Mouse (Mus musculus) gastrocnemius, adult 8-10 months (tissue): Measurements from ENCODE around the gene Ces2a. TPM values are rescaled to one million over a fixed set of nuclear protein-coding genes. Genes with fewer than 3 reads are reported as not detected.

Source experiments
- DNase-seq, 2 experiments: peaks; one replicate each; pipeline ENCODE4 v3.0.0; 2022; ENCODE audit warnings: low spot score in 2 of 2
- microRNA-seq: library from miRNA; unstranded; fragments of <30 nt; microRNA quantifications from one replicate; pipeline ENCODE4 v1.2.0, GENCODE M21; 2022
- total RNA-seq, 4 experiments: library from RNA; stranded (reverse); gene quantifications; 2 replicates each; pipeline ENCODE4 v1.2.4; 2022

Gene Ces2a
- not detected for total RNA-seq

DNA sequence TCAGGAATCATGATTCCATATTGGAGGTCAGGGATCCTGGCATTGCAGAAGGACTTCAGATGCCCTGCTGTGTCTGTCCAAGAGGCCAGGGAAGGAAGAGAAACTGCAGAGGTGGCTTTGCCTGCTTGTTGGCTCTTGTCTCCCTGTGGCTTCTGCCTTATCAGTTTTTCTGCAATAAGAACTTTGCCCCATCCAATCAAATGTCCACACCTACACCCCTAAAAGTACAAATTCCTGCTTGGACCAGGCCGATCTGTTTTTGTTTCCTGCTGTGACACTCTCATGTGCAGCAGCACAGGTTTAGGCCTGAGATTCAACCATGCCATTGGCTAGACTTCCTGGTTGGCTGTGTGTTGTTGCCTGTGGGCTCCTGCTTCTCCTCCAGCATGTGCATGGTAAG lies at the start of gene Ces2a:
Gene Ces2a, plus strand, starts transcription at position 251 of the 400 bp plus-strand sequence.
- DNase-seq: no peak

DNA sequence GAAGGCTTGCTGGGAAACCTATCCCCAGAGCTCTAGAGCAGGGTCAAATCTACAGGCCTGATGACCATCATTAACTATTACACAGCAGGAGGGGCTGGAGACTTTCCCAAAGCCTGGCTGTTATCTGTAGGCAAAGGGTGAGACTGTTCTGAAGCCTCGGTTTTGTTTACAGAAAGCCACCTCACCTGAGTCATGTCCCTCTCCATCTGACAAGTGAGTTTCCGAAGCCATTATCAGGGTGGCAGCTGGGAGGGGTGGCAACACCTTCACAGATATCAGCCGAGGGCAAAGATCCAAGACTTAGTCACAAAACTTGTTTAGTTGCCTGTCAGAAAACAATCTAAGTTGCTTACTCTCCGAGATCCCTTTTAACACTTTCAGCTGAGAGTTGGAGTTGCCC lies 45.4 kb upstream of the Ces2a start:
- no peak for DNase-seq

DNA sequence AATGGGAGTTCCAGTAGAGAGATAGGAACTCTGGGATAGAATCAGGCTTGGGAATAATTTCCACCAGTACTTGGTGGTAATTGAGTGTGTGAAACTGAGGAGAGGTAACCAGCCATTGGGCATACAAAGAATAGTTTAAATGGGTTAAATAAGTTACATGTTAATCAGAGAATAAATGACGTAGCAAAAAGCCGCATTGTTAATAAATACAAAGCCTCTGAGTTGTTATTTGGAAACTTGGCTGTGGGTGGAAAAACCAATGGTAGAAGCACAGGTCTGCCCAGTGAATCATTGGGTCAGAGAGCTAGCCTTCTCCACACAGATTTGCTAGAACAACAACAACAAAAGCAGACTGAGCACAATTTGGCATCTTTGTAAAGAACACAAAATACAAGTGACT lies 35.2 kb upstream of the Ces2a start:
- no peak for DNase-seq

DNA sequence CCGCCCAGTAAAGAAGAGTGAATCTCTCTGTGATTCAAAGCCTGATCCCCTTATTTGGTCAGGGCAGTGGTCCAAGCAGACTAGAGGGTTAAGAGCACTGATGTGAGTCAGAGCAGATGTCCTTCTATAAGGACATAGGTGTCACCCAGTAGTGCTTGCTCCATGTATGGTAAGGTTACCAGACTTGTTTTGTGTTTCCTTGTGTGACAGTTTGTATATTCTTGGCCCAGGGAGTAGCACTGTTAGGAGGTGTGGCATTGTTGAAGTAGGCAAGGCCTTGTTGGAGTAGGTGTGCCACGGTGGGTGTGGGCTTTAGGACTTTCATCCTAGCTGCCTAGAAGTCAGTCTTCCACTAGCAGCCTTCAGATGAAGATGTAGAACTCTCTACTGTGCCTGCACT lies 31.9 kb upstream of the Ces2a start:
- no peak for DNase-seq

DNA sequence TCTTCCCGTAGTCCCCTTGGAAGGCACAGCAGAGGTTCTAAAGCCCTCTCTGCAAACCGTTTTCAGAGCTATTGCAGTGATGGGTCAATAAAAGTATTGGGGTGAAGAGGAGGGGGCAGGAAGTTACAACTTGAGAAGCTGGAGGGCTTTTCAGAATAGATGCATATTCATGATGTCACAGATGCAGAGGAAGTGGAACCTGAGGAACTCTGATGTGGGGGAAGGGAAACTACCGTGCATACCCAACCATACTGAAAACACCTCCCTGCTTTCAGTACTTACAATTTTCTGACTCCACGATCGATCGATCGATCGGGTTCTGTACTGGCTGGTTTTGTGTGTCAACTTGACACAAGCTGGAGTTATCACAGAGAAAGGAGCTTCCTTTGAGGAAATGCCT lies 12.6 kb upstream of the Ces2a start:
- no peak for DNase-seq

DNA sequence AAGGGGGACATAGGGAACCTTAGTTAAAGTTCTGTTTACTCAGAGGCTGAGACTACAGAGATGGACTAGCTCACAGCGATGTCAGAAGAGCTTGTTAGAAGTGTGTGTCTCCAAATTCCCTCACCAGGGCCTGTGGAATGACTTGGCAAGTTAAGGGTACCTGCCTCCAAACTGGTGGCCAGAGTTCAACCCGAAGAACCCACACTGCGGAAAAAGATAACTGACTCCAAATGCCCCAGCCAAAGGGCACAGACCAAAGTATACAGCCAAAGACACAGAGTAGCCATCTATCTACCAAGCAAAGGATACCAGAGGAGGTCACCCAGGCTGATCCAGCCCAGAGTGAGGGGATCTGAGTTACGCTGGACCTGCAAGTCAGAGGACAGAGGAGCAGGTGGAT lies 2.4 kb upstream of the Ces2a start:
- DNase-seq: no peak

DNA sequence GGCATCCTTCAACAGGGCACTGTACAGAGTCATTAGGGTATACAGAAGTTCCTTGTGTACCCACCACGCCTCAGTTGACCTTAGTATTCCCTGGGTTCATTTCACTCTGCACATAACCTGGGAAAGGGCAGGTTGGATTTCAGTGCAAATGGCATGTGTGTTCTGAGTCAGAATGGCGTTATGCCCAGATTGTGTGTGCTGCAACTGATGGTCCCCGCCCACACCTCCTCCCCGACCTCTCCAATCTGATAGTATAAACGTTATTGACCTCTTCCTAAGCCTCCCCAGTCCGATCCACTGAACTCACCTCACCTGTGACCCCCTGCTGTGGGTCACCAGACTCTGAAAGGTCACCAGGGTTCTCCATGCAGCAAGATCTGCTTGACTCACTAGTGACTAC lies 1.8 kb upstream of the Ces2a start:
- no peak for DNase-seq

DNA sequence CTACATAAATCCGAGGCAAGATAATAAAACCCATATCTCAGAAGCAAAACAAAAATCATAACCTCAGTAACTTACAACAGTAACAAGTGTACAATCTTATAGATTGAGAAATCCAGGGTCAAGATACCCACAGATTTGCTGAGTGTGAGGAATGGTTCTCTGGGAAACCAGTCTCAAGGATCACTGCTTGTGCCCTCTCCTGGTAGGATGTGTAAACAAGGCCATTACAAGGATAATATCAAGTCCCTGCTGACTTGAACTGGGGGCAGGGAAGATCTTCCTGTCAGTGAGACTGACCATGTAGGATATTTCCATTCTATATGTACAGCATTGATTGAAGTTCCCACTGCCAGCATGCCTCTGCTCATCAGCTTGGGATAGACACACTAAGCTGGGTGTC lies 8.2 kb downstream of the Ces2a start:
- no peak for DNase-seq

DNA sequence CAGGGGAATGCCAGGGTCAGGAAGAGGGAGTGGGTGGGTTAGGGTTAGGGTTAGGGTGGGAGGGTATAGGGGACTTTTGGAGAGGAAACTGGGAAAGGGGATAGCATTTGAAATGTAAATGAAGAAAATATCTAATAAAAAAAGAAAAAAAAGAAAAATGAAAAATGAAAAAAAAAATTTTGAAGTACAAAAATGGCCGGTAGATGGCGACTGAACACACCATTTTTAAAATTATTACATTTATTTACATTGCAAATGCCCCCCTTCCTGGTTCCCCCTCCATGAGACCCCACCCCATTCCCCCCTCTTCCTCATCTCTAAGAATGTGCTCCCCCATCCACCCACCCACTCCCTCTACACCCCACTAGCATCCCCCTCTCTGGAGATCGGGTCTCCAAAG lies 9.6 kb downstream of the Ces2a start:
- DNase-seq: no peak

DNA sequence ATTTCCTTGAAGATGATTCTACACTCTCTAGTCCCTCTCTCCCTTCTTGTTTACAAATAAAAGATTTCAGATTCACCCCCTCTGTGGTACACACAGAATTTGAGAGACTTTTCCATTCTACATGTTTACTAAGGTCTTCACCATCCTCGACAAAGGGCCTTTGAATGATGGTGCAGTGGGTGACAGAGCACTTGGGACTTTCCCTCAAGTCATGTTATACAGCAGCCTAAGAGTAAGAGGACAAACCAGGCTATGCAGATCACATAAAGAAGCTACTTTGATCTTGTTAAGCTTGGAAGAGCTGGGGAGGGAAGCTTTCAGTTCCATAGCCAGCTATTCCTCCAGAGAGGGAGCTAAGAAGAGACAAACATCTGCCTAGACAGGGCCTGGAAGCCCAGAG lies 19.0 kb downstream of the Ces2a start:
- DNase-seq: no peak

DNA sequence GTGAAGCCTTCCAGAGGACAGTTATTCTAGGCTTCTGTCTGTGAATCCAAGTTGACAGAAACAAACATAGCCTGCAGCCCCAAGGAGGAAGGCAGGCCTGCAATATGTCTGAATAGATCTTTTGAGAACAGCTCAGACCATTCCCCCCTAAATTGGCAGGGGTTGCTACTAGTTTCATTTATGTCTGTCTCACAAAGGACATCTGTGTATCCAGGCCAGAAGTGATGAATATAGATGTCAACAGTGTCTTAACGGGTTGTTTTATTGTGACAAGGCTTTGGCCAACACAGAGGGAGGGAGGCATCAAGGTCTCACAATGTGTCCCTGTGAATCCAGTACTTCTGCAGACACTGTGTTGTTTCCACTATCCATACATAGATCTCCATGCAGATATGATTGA lies 23.8 kb downstream of the Ces2a start:
- no peak for DNase-seq

DNA sequence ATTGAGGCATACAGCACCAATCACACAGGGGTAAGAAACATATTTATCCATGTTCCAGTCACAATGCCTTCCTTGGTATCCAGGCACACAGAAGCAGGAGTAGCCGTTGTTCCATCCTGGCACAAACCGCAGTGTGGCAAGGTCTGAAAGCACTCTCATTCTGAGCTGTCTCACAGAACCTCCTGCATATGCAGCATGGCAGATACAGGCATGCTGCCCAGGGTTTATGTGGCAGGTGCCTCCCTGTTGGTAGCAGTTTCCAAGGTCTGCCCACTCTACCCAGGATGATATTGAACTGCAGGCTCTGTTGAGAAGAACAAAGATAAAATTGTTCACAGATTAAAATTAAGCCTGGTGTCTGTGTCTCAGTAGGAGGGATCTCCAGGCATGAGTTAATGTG lies 24.4 kb downstream of the Ces2a start:
- DNase-seq: no peak

DNA sequence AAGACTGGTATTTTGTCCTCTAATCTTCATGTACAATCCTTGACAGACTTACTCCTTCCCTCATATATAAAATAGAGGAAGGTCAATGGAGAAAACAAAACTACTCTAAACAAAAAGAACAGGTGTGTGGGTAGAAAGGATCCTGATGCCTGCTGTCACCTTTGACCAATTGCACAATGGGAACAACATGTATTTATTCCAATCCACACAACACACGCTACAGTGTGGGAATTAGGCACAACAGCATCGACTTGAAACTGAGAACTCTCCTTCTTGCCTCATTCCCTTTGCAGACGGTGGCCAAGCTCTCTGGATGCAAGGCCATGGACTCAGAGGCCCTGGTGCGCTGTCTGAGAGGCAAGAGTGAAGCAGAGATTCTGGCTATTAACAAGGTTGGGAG lies 27.3 kb downstream of the Ces2a start:
- DNase-seq: no peak

DNA sequence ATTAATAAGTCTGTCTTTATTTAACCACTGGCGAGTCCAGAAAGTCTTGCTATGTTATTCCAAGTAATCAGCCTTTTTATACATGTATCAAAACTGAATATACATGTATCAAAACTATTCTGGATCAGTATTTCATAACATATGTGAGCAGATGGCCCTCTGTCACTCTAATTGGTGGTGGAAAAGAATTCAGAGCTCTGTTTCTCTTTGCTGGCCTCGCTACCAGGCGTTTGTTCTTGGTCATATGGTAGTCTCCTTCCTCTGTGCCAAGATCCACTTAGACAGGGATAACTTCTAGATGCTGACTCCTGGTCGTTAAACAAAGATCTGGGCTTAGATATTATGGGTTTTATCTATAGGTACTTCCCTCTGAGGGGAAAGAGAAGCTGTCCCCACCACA lies 32.7 kb downstream of the Ces2a start:
- no peak for DNase-seq

DNA sequence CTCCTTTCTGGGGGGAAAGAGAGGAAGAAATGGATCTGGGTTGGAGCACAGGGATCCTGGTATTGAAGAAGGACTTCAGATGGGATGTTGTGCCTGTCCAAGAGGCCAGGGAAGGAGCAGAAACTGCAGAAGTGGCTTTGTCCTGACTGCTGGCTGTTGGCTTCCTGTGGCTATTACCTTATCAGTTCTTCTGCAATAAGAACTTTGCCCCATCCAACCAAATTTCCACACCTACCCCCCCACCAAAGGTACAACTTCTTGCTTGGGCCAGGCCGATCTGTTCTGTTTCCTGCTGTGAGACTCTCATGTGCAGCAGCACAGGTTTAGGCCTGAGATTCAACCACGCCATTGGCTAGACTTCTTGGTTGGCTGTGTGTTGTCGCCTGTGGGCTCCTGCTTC lies 36.6 kb downstream of the Ces2a start:
- DNase-seq: no peak

DNA sequence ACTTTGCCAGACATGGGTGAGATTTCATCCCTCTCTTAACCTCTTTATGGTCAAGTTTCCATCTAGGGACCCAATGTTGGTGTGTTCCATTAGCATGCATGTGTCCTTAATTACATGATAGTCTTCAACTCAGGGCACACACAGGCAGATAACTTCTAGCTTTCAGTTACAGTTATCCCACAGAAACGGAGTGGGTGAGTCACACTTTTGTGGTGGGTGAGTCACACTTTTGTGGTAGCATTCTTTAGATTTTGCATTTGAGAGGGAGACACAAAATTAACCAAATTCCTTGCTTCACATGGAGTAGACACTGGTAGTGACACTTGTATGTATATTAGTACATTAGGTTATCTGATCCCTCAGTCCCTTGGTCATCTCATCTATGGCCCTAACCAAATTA lies 53.2 kb downstream of the Ces2a start:
- no peak for DNase-seq

DNA sequence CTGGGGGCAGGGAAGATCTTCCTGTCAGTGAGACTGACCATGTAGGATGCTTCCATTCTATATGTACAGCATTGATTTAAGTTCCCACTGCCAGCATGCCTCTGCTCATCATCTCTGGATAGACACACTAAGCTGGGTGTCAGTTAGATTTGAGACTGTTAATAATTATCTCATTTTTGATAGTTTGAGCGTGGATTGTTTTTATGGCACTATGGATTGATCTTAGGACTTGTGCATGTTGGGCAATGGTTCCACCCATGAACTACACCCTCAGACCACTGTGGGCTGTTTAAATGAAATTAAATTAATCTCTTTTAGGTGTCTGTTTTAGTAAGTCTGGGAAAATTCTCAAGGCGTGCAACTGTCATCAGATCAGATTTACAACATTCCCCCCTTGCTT lies 55.1 kb downstream of the Ces2a start:
- no peak for DNase-seq

DNA sequence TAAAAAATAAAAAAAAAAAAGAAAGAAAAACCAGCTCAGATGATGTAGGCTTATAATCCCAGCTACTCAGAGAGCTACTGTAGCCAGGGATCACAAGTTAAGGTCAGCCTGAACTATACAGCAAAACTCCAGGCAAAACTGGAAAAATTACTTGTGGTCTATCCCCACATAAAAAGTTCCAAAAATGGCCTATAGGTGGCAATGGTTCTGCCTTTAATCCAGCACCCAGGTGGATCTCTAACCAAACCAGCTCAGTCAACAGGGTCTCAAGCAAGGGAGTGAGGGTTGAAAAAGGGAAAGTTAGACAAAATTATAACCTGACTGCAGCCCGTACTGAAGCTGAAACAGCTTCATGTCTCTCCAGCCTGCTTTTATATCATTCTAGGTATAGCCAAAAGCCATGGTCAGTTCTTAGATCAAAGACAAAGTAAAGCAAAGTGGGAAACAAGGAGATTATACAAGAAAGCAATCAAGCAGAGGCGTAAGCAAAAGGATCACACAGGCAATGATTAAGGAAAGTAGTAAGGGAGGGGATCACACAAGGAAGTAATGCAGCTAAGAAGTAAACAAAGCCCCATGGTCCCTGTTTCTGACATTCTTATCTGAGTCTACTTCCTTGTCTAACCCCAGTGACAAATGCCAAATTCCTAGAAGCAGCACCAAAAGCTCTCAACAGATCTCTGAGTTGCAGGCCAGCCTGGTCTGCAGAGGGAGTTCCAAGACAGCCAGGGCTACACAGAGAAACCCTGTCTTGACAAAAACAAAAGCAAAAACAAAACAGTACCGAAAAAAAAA lies 56.3 kb downstream of the Ces2a start:
- no peak for DNase-seq

Small RNA genes lying within 50 kb of the gene (microRNA-seq; reads per million reads assigned to microRNA genes)
- gene Gm44328: not detected

Other genes with a start within 250 kb of the Ces2a start
- gene Terb1, start 224.1 kb upstream of the Ces2a start, total RNA-seq: not detected
- gene Nae1, start 199.4 kb upstream of the Ces2a start, total RNA-seq: 10 to 100 TPM; 21.5 to 29.2 (median 25.0) TPM
- gene Car7, start 199.3 kb upstream of the Ces2a start, total RNA-seq: 1 to 10 TPM in 2 of 4 experiments, under 1 TPM in 2; 0.21 to 1.2 (median 0.68) TPM
- 1 to 10 TPM; 2.0 to 4.6 (median 4.4) TPM for gene Pdp2, start 142.6 kb upstream of the Ces2a start, total RNA-seq
- under 1 TPM in 1 of 4 experiments, not detected in 3; 0.47 TPM for gene Cdh16, start 109.6 kb upstream of the Ces2a start, total RNA-seq
- 1 to 10 TPM; 3.7 to 9.5 (median 5.0) TPM for gene Rrad, start 102.7 kb upstream of the Ces2a start, total RNA-seq
- 10 to 100 TPM; 36.1 to 46.5 (median 41.2) TPM for gene Ciao2b, start 92.0 kb upstream of the Ces2a start, total RNA-seq
- under 1 TPM in 1 of 4 experiments, not detected in 3; 0.09 TPM for gene Ces2b, start 97.6 kb downstream of the Ces2a start, total RNA-seq
- under 1 TPM; 0.27 to 0.80 (median 0.44) TPM for gene Ces2c, start 113.1 kb downstream of the Ces2a start, total RNA-seq
- gene Ces2e, start 192.3 kb downstream of the Ces2a start, total RNA-seq: not detected
- gene Ces2f, start 213.4 kb downstream of the Ces2a start, total RNA-seq: not detected
- gene Ces2g, start 227.7 kb downstream of the Ces2a start, total RNA-seq: under 1 TPM; 0.31 to 0.51 (median 0.36) TPM